Mouse (Mus musculus): ENCODE measurements around the gene Pkp1. TPM values are rescaled to one million over a fixed set of nuclear protein-coding genes. Genes with fewer than 3 reads are reported as not detected.

Pkp1 gene
- total and polyA plus RNA-seq, 3 experiments: 0.05 TPM; not detected in 2

GRCm38 (mm10) chr1:135834206-135834859 is 84.7 kb downstream of the Pkp1 start:
- DNase-seq (ENCODE audit: low spot score) (no peak), ATAC-seq (ENCODE audit: extremely low read depth, insufficient number of reproducible peaks, low FRiP score, poor library complexity, severe bottlenecking) (no peak)
- Histone ChIP-seq H3K4me1 (ENCODE audit: insufficient read depth, low read depth, low read length) (no peaks in the 10 kb centered on the region), H3K27me3 (ENCODE audit: insufficient read depth, low read length) (peaks cover 14% of the 10 kb centered on the region), H3K9me3 (replicated peaks) (no peaks in the 10 kb centered on the region), H3K36me3 (replicated peaks) (no peaks in the 10 kb centered on the region), H3K4me3 (ENCODE audit: low read depth, low read length) (no peak overlapping the region)
- TF ChIP-seq CTCF (IDR thresholded peaks at IDR 0.05; ENCODE audit: low read depth, low read length): no peak
- no peak for TF ChIP-seq GATA2 (IDR thresholded peaks at IDR 0.05; ENCODE audit: borderline replicate concordance, low read depth, low read length)
- no peak for TF ChIP-seq TAL1 (conservative IDR thresholded peaks at IDR 0.05; ENCODE audit: low read depth, low read length)
- no peak for TF ChIP-seq POLR2AphosphoS5 (IDR thresholded peaks at IDR 0.05; ENCODE audit: insufficient replicate concordance, low read depth, low read length)
- no peak for TF ChIP-seq GATA1 (IDR thresholded peaks at IDR 0.05; ENCODE audit: borderline replicate concordance, low read length)

- H3K27me3 ChIP-seq (ENCODE audit: insufficient read depth, low read length): peaks cover 17% of the 10 kb centered on the region
- no peaks in the 10 kb centered on the region for H3K4me1 ChIP-seq (ENCODE audit: insufficient read depth, low read depth, low read length)
- no peak for DNase-seq (ENCODE audit: low spot score)
- ATAC-seq (ENCODE audit: extremely low read depth, insufficient number of reproducible peaks, low FRiP score, poor library complexity, severe bottlenecking): no peak
- TF ChIP-seq CTCF (IDR thresholded peaks at IDR 0.05; ENCODE audit: low read depth, low read length) (0 out of 2 replicates have a peak, but pooled peaks have one; percentile 29), GATA1 (IDR thresholded peaks at IDR 0.05; ENCODE audit: borderline replicate concordance, low read length) (no peak), GATA2 (IDR thresholded peaks at IDR 0.05; ENCODE audit: borderline replicate concordance, low read depth, low read length) (no peak)
- H3K9me3 ChIP-seq (replicated peaks): no peaks in the 10 kb centered on the region
- H3K4me3 ChIP-seq (ENCODE audit: low read depth, low read length): no peak overlapping the region
- H3K36me3 ChIP-seq (replicated peaks): no peaks in the 10 kb centered on the region
Measured at GRCm38 (mm10) chr1:135828918-135829317, 90.1 kb downstream of the Pkp1 start.

- TF ChIP-seq CTCF (IDR thresholded peaks at IDR 0.05; ENCODE audit: low read depth, low read length) (no peak), GATA1 (IDR thresholded peaks at IDR 0.05; ENCODE audit: borderline replicate concordance, low read length) (no peak), GATA2 (IDR thresholded peaks at IDR 0.05; ENCODE audit: borderline replicate concordance, low read depth, low read length) (no peak), TAL1 (conservative IDR thresholded peaks at IDR 0.05; ENCODE audit: low read depth, low read length) (no peak), POLR2AphosphoS5 (IDR thresholded peaks at IDR 0.05; ENCODE audit: insufficient replicate concordance, low read depth, low read length) (no peak)
- no peaks in the 10 kb centered on the region for H3K4me1 ChIP-seq (ENCODE audit: insufficient read depth, low read depth, low read length)
- no peak overlapping the region for H3K4me3 ChIP-seq (ENCODE audit: low read depth, low read length)
- no peak for ATAC-seq (ENCODE audit: extremely low read depth, insufficient number of reproducible peaks, low FRiP score, poor library complexity, severe bottlenecking)
- H3K9me3 ChIP-seq (replicated peaks): no peaks in the 10 kb centered on the region
- no peak for DNase-seq (ENCODE audit: low spot score)
- H3K27me3 ChIP-seq (ENCODE audit: insufficient read depth, low read length): peaks cover 30% of the 10 kb centered on the region; the same call in 1 of the 2 replicates
- H3K36me3 ChIP-seq (replicated peaks): no peaks in the 10 kb centered on the region
Measured at GRCm38 (mm10) chr1:135821780-135822179, 97.2 kb downstream of the Pkp1 start.

Other genes with a start within 250 kb of the Pkp1 start
- not detected in 2 replicates for gene Csrp1, start 199.1 kb downstream of the Pkp1 start, total RNA-seq (2014; fragmentation: Nextera tagmentation)
- gene Csrp1, start 199.1 kb downstream of the Pkp1 start, total RNA-seq (2017): 0.29 and 0.38 TPM in 2 replicates
- gene Csrp1, start 199.1 kb downstream of the Pkp1 start, polyA plus RNA-seq (2012): 0.05 and 0.06 TPM in 2 replicates
- not detected in 2 replicates for gene Phlda3, start 153.1 kb downstream of the Pkp1 start, total RNA-seq (2014; fragmentation: Nextera tagmentation)
- 0.98 and 1.7 TPM in 2 replicates for gene Phlda3, start 153.1 kb downstream of the Pkp1 start, total RNA-seq (2017)
- 5.2 and 5.4 TPM in 2 replicates for gene Phlda3, start 153.1 kb downstream of the Pkp1 start, polyA plus RNA-seq (2012)
- gene Tnni1, start 139.8 kb downstream of the Pkp1 start, total RNA-seq (2014; fragmentation: Nextera tagmentation): not detected in 2 replicates
- 0.11 TPM in 1 of 2 replicates, not detected in the other for gene Tnni1, start 139.8 kb downstream of the Pkp1 start, total RNA-seq (2017)
- 0.04 TPM in 1 of 2 replicates, not detected in the other for gene Tnni1, start 139.8 kb downstream of the Pkp1 start, polyA plus RNA-seq (2012)
- not detected in 2 replicates for gene Lad1, start 100.6 kb downstream of the Pkp1 start, total RNA-seq (2014; fragmentation: Nextera tagmentation)
- 0.16 TPM in 1 of 2 replicates, not detected in the other for gene Lad1, start 100.6 kb downstream of the Pkp1 start, total RNA-seq (2017)
- not detected in 2 replicates for gene Lad1, start 100.6 kb downstream of the Pkp1 start, polyA plus RNA-seq (2012)
- not detected in 2 replicates for gene Tnnt2, start 82.9 kb downstream of the Pkp1 start, total RNA-seq (2014; fragmentation: Nextera tagmentation)
- gene Tnnt2, start 82.9 kb downstream of the Pkp1 start, total RNA-seq (2017): 0.17 and 0.38 TPM in 2 replicates
- not detected in 2 replicates for gene Tnnt2, start 82.9 kb downstream of the Pkp1 start, polyA plus RNA-seq (2012)
- not detected in 2 replicates for gene Igfn1, start 87.1 kb upstream of the Pkp1 start, total RNA-seq (2014; fragmentation: Nextera tagmentation)
- gene Igfn1, start 87.1 kb upstream of the Pkp1 start, total RNA-seq (2017): 0.06 and 0.11 TPM in 2 replicates
- 0.02 TPM in 1 of 2 replicates, not detected in the other for gene Igfn1, start 87.1 kb upstream of the Pkp1 start, polyA plus RNA-seq (2012)
- gene Tmem9, start 88.9 kb upstream of the Pkp1 start, total RNA-seq (2014; fragmentation: Nextera tagmentation): 52.9 and 78.3 TPM in 2 replicates
- gene Tmem9, start 88.9 kb upstream of the Pkp1 start, total RNA-seq (2017): 63.5 and 71.3 TPM in 2 replicates
- gene Tmem9, start 88.9 kb upstream of the Pkp1 start, polyA plus RNA-seq (2012): 74.9 and 78.0 TPM in 2 replicates
- not detected in 2 replicates for gene Ascl5, start 131.6 kb upstream of the Pkp1 start, total RNA-seq (2014; fragmentation: Nextera tagmentation)
- not detected in 2 replicates for gene Ascl5, start 131.6 kb upstream of the Pkp1 start, total RNA-seq (2017)
- 0.25 TPM in 1 of 2 replicates, not detected in the other for gene Ascl5, start 131.6 kb upstream of the Pkp1 start, polyA plus RNA-seq (2012)
- not detected in 2 replicates for gene Cacna1s, start 133.5 kb upstream of the Pkp1 start, total RNA-seq (2014; fragmentation: Nextera tagmentation)
- under 0.01 and 0.11 TPM in 2 replicates for gene Cacna1s, start 133.5 kb upstream of the Pkp1 start, total RNA-seq (2017)
- not detected in 2 replicates for gene Cacna1s, start 133.5 kb upstream of the Pkp1 start, polyA plus RNA-seq (2012)
- 46.2 and 51.9 TPM in 2 replicates for gene Kif21b, start 212.2 kb upstream of the Pkp1 start, total RNA-seq (2014; fragmentation: Nextera tagmentation)
- 11.3 and 13.2 TPM in 2 replicates for gene Kif21b, start 212.2 kb upstream of the Pkp1 start, total RNA-seq (2017)
- gene Kif21b, start 212.2 kb upstream of the Pkp1 start, polyA plus RNA-seq (2012): 32.5 and 36.7 TPM in 2 replicates